Mouse (Mus musculus): ENCODE data around the gene Gm20716. TPM values are rescaled to one million over a fixed set of nuclear protein-coding genes. Genes with fewer than 3 reads are reported as not detected.
"Not testable (repeated sequence)": the region's sequence is repeated elsewhere in the genome, so short reads cannot be mapped to it uniquely, and the experiment has no call there.

The Gm20716 gene
- polyA plus RNA-seq, 1 experiment, result 21.9 TPM

- DNase-seq (ENCODE audit: low read depth), result no peak
- TF ChIP-seq CTCF (IDR thresholded peaks at IDR 0.05; ENCODE audit: borderline replicate concordance, extremely low read depth, insufficient read depth, insufficient read length), result no peak
- TF ChIP-seq POLR2A (IDR thresholded peaks at IDR 0.05; ENCODE audit: borderline replicate concordance, extremely low read depth, insufficient read depth, insufficient read length, poor library complexity, severe bottlenecking), result no peak
Observed at GRCm38 (mm10) chr2:168160370-168160930, 69.7 kb downstream of the Gm20716 start.

- peak; percentile 73 for DNase-seq (ENCODE audit: low read depth)
- TF ChIP-seq POLR2A (IDR thresholded peaks at IDR 0.05; ENCODE audit: borderline replicate concordance, extremely low read depth, insufficient read depth, insufficient read length, poor library complexity, severe bottlenecking), result no peak
- no peak for TF ChIP-seq CTCF (IDR thresholded peaks at IDR 0.05; ENCODE audit: borderline replicate concordance, extremely low read depth, insufficient read depth, insufficient read length)
Observed at GRCm38 (mm10) chr2:168158911-168159711, 71.1 kb downstream of the Gm20716 start.

- DNase-seq (ENCODE audit: low read depth), result not testable (repeated sequence)
Observed at GRCm38 (mm10) chr2:168157974-168158373, 72.2 kb downstream of the Gm20716 start.

GRCm38 (mm10) chr2:168156361-168156760, 73.8 kb downstream of the Gm20716 start:
- TF ChIP-seq CTCF (IDR thresholded peaks at IDR 0.05; ENCODE audit: borderline replicate concordance, extremely low read depth, insufficient read depth, insufficient read length), result no peak
- no peak for TF ChIP-seq POLR2A (IDR thresholded peaks at IDR 0.05; ENCODE audit: borderline replicate concordance, extremely low read depth, insufficient read depth, insufficient read length, poor library complexity, severe bottlenecking)
- DNase-seq (ENCODE audit: low read depth), result peak; percentile 53

GRCm38 (mm10) chr2:168155666-168156065, 74.5 kb downstream of the Gm20716 start:
- TF ChIP-seq CTCF (IDR thresholded peaks at IDR 0.05; ENCODE audit: borderline replicate concordance, extremely low read depth, insufficient read depth, insufficient read length) (no peak), POLR2A (IDR thresholded peaks at IDR 0.05; ENCODE audit: borderline replicate concordance, extremely low read depth, insufficient read depth, insufficient read length, poor library complexity, severe bottlenecking) (no peak)
- DNase-seq (ENCODE audit: low read depth), result no peak

- DNase-seq (ENCODE audit: low read depth), result peak; percentile 97
- TF ChIP-seq POLR2A (IDR thresholded peaks at IDR 0.05; ENCODE audit: borderline replicate concordance, extremely low read depth, insufficient read depth, insufficient read length, poor library complexity, severe bottlenecking) (no peak; the same call in 1 of the 2 replicates), CTCF (IDR thresholded peaks at IDR 0.05; ENCODE audit: borderline replicate concordance, extremely low read depth, insufficient read depth, insufficient read length) (peak; percentile 76)
Observed at GRCm38 (mm10) chr2:168154090-168154881, 75.9 kb downstream of the Gm20716 start.

- DNase-seq (ENCODE audit: low read depth), result no peak
- TF ChIP-seq POLR2A (IDR thresholded peaks at IDR 0.05; ENCODE audit: borderline replicate concordance, extremely low read depth, insufficient read depth, insufficient read length, poor library complexity, severe bottlenecking) (no peak), CTCF (IDR thresholded peaks at IDR 0.05; ENCODE audit: borderline replicate concordance, extremely low read depth, insufficient read depth, insufficient read length) (no peak)
Observed at GRCm38 (mm10) chr2:168149241-168149640, 80.9 kb downstream of the Gm20716 start.

GRCm38 (mm10) chr2:168147722-168148432, 82.3 kb downstream of the Gm20716 start:
- DNase-seq (ENCODE audit: low read depth), result no peak
- TF ChIP-seq CTCF (IDR thresholded peaks at IDR 0.05; ENCODE audit: borderline replicate concordance, extremely low read depth, insufficient read depth, insufficient read length) (no peak), POLR2A (IDR thresholded peaks at IDR 0.05; ENCODE audit: borderline replicate concordance, extremely low read depth, insufficient read depth, insufficient read length, poor library complexity, severe bottlenecking) (no peak)

GRCm38 (mm10) chr2:168145437-168145836, 84.7 kb downstream of the Gm20716 start:
- no peak for DNase-seq (ENCODE audit: low read depth)
- TF ChIP-seq POLR2A (IDR thresholded peaks at IDR 0.05; ENCODE audit: borderline replicate concordance, extremely low read depth, insufficient read depth, insufficient read length, poor library complexity, severe bottlenecking), result no peak
- no peak for TF ChIP-seq CTCF (IDR thresholded peaks at IDR 0.05; ENCODE audit: borderline replicate concordance, extremely low read depth, insufficient read depth, insufficient read length)

- peak; percentile 63 for DNase-seq (ENCODE audit: low read depth)
- TF ChIP-seq CTCF (IDR thresholded peaks at IDR 0.05; ENCODE audit: borderline replicate concordance, extremely low read depth, insufficient read depth, insufficient read length) (no peak), POLR2A (IDR thresholded peaks at IDR 0.05; ENCODE audit: borderline replicate concordance, extremely low read depth, insufficient read depth, insufficient read length, poor library complexity, severe bottlenecking) (no peak)
Observed at GRCm38 (mm10) chr2:168143794-168144193, 86.4 kb downstream of the Gm20716 start.

GRCm38 (mm10) chr2:168137161-168137560, 93.0 kb downstream of the Gm20716 start:
- TF ChIP-seq CTCF (IDR thresholded peaks at IDR 0.05; ENCODE audit: borderline replicate concordance, extremely low read depth, insufficient read depth, insufficient read length) (no peak), POLR2A (IDR thresholded peaks at IDR 0.05; ENCODE audit: borderline replicate concordance, extremely low read depth, insufficient read depth, insufficient read length, poor library complexity, severe bottlenecking) (no peak)

More at GRCm38 (mm10) chr2:168137161-168137560, 93.0 kb downstream of the Gm20716 start:
- DNase-seq (ENCODE audit: low read depth), result peak; percentile 77

Other genes starting within 250 kb of the Gm20716 start
- gene Ripor3, start 219.7 kb downstream of the Gm20716 start, polyA plus RNA-seq (2012; rRNA removed), result 1.1 and 1.2 TPM in 2 replicates
- gene Pard6b, start 149.4 kb downstream of the Gm20716 start, polyA plus RNA-seq (2012; rRNA removed), result 8.0 and 10.3 TPM in 2 replicates
- gene Adnp, start 23.3 kb downstream of the Gm20716 start, polyA plus RNA-seq (2012; rRNA removed), result 86.0 and 115 TPM in 2 replicates
- gene Dpm1, start 227 bp upstream of the Gm20716 start, polyA plus RNA-seq (2012; rRNA removed), result 15.0 and 16.6 TPM in 2 replicates
- gene Mocs3, start 258 bp upstream of the Gm20716 start, polyA plus RNA-seq (2012; rRNA removed), result 17.9 and 21.6 TPM in 2 replicates
- 3.1 and 3.8 TPM in 2 replicates for gene Kcng1, start 51.4 kb upstream of the Gm20716 start, polyA plus RNA-seq (2012; rRNA removed)

Data from brain, embryonic 14.5 days (tissue).